Mouse (Mus musculus) CD4-positive helper T cell, adult 2 months (primary cell): ENCODE data around the gene Wdpcp.
"Not testable (repeated sequence)": the region's sequence is repeated elsewhere in the genome, so short reads cannot be mapped to it uniquely, and the experiment has no call there.

Experiments
- DNase-seq: peaks from one replicate; pipeline ENCODE4 v3.0.0-alpha.2; 2012; ENCODE audit warnings: low read depth, missing footprints, low spot score

Wdpcp gene

DNA sequence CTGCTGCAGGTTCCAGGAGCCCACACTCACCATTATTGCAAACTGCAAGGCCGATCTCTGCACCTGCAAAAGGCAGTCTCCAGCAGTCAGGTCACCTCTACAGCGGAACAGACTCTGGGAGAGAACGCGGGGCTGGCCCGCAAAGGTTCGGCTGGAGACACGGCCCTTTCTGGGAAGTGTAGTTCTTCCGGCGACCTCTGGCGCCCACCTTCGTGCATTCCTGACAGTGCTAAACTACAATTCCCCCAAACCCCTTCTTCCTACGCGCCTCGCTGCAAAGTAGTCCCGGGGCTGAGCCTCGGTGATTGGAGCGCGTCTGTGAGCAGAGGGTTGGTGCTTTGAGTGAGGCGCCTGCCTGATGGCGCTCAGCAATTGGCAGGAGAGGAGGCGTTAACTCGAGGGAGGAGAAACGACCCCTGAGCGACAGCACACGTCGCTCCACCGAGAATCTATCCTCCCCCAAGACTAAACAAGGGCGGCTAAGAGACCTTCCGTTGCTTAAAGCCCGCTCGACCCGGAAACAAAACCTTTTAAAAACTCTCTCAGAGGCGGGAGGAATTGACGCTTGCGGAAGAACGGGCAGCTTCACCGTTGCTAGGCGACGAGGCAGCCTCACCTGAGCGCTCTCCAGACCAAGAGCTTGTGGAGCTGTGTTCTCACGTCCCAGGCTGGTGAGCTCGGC is at the start of gene Wdpcp, which contains the start of gene Mdh1:
Wdpcp (plus strand) TSS at position 536 of the 682 bp plus-strand sequence.
Mdh1 (minus strand) TSS at position 668 of the 682 bp plus-strand sequence.
- DNase-seq, result peak; percentile 99

DNA sequence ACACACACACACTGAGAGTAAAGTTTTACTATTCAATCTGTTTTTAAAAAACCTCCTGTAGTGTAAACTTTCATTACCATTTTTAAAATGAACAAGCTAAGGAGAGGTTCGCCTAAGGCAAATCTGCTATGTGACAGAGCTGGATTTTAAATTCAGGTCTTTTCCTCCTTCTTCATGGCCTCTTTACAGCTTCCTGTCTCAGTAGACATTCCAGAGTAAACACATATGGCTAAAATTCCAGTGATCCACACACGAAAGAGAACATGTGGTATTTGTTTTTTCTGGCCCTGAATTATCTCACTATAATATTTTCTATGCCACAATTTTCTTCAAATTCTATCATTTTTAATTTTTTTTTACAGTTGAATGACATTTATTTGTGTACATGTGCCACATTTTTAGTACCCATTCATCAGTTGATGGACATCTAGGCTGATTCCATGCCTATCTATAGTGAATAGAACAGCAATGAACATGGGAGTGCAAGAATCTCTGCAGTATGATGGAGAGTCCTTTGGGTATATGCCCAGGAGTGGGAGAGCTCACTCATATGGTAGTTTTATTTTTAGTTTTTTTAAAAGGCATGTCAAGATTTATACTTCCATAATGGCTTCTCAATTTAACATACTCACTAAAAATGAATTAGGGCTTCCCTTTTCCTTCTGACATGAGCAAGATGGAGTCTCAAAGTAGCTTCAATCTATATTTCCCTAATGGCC is 43.2 kb upstream of the Wdpcp start:
- DNase-seq, result no peak

DNA sequence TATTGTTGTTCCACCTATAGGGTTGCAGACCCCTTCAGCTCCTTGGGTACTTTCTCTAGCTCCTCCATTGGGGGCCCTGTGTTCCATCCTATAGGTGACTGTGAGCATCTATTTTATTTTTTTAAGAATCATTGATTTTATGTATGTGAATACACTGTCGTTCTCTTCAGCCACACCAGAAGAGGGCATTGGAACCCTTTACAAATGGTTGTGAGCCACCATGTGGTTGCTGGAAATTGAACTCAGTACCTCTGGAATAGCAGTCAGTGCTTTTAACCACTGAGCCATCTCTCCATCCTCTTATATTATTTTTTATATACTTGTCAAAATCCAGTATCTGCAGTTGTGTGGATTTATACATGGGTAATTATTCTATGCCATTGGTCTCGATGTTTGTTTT is 41.2 kb upstream of the Wdpcp start:
- not testable (repeated sequence) for DNase-seq

DNA sequence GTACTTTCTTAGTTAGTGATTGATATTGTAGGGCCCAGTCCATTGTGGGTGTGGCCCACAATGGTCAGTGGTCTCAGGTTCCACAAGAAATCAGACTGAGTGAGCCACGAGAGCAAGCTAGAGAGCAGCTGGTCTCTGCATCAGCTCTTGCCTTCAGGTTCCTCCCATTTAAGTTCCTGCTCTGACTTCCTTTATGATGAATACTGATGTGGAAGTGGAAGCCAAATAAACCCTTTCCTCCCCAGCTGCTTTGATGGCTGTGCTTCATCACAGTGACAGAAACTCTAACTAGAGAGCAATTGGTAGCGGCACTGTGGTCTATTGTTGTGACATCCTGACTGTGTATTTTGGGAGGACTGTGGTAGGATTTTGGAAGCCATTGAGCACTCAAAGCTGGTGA is 32.0 kb upstream of the Wdpcp start:
- no peak for DNase-seq

DNA sequence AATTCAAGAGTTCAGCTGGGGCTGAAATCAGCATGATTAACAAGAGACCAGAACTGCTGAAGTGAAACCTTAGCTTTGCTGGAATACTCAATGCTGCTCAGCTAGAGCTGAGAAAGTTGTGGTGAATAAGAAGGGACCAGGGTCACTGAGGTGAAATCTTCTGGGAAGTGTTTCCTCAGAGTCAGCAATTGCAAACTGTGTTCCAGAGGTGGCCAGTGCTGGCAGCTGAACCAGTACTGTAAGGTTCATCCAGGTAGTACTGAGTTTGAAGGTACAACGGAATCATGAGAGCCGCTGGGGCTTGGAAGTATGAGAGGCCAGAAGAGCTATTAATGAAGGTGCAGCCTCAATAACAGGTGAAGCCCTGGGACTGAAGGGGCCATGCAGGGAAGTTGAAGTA is 31.4 kb upstream of the Wdpcp start:
- no peak for DNase-seq

DNA sequence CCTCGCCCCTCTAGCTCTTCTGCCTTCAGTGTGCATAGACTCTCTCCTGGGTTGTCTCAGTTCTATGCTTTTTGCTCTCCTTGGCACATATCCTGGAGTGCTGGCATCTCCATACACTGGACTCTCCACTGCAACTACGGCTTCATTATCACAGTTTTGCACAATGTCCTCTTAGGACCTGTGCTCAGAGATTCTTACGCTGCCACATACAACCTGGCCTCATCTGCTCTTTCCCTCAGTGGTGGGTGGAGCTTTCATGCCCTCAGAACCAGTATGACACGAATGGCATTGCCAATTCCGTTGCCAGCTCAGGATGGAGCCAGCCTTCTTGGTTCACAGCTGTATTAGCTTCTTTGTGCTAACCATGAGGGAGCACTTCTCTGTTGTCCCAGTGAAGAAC is 29.3 kb upstream of the Wdpcp start:
- DNase-seq, result no peak

DNA sequence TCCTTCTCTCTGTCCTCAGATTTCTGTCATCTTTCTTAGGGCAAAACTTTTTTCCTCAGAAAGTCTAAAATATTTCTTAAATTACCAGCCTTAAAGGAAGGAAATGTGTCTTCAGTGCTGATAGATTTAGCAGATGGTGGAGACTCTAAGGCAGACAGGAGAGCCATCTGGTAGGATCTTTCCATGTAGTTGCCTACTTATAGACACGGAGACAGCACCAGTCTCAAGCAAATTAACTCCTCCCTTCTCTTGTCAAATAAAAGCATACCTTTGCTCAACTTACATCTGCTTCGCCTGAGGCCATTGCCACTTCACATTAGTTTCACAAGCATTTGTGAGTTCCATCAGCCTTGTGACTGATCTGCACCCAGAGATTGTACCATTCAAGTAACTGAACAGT is 27.0 kb upstream of the Wdpcp start:
- no peak for DNase-seq

DNA sequence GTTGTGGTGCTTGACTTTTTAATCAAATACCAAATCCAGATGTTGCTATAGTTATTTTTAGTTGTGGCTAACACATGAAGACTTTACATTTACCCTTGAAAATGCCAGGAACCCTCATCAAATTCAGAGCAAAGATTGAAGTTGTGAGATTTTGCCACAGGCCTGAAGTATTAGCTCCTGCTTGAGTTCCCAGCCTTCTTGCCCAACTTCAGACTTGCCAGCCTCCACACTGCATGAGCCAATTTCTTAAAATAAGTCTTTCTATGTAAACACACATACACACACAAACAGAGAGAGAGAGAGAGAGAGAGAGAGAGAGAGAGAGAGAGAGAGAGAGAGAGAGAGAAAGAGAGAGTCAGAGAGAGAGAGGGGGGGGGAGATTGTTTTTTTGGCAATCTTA is 26.1 kb upstream of the Wdpcp start:
- no peak for DNase-seq

DNA sequence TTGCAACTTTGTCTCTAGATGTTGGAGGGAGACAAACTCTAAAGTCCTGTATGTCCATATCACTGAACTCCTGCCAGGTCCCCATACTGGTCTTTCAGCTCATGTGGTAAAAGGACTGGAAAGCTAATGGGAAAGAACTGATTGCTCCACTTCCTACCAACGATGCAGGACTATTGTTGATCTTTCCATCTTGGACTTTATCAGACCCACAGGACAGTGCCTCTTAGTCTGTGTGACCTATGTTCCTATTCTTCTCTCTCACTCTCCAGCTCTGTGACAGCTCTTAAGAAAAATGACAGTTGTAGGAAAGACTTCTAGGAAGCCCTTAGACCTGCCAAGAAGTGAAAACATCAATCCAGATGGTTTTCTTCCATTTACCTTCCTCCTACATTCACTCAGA is 25.4 kb upstream of the Wdpcp start:
- DNase-seq, result no peak

DNA sequence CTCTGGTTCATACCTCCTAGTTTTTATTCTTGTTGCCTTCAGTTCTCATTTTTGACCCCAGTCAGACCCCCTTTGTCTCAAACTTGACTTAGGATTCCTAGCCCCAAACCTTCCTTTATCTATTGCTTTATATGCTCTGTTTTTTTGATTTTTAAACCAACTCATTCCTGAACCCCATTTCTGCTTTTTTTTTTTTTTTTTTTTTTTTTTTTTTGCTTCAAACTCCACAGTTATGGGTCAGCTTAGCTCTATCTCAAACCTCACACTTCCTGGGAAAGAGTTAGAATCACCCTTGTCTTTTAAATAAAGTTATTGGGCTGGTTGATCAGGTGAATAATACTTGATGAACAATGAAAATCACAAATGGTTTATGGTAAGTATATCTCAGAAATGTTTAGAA is 24.5 kb upstream of the Wdpcp start:
- DNase-seq, result no peak

DNA sequence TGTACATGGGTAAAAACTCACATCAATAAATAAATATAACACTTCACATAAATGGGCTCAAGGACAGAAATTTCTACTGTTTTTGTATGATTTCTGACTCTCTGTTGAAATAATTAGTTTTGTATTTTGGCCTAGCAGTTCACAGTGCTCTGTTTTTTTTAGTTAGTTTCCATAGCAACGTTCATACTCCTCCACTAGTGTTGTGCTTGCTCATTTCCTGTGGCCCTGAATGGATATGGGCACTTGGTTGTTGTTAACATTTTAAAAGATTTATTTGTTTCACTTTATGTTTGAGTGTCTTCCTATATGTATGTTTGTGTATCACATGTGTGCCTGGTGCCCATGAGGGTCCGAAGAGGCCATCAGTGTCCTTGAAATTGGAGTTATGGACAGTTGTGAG is 23.0 kb upstream of the Wdpcp start:
- peak; percentile 45 for DNase-seq

DNA sequence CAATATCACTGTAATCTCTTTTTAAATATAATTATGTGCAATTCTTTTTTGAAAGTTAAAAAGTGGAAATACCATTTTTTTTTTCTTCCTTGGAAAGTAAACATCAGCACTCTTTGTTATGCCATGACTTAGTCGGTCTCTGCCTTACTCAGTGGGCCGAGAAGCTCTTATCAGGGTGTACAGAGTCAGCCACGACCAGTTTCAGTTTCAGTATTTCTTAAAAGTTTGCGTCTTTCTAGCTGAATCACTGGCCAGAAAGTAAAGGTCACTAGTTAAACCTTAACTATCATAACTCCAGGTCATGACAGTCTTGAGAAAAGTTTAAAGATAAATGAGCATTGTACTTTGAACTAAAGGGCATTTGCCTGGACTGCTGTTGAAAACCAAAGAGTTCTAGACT is 22.3 kb upstream of the Wdpcp start:
- DNase-seq, result peak; percentile 34

DNA sequence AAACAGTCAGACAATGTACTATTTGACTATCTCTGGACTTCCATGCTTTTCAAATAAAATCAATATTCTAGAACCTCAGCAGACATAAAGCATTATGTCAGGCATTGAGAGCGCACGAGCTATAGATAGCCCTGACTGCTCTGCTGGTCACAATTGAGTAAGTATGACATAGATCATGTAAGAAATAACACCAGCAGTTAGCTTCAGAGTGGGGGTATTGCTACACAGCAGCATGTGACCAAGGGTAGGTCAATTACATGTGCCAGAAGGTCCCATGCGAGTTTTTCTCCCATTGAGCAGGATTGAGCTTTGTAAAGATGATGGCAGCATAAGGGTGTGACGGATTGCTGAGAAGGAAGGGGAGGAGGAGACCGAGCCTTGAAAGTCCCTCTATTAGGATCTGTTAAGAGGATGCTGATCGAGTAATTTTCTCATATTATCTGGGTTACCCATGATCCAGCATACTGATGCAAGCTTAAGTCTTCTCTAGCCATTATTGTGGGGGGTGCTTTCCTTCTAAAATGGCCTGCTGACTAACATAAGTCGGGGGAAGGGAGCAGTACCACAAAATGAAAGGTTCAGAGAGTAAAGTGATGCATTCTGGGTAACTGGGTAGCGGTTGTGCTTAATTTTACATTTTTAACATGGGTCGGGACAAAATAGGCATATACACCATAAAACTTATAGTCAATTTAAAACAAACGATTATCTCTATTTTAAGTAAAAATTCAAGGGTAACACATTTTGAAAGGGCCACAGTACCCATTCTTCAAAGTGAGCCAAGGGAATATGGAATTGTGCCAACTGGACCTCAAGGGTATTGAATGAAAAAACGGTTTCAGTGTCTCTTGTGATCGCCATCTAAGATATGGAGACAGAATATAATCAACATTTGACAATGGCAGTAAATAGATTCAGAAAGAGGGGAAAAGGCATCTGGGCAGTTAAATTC is 21.5 kb upstream of the Wdpcp start:
- no peak for DNase-seq

DNA sequence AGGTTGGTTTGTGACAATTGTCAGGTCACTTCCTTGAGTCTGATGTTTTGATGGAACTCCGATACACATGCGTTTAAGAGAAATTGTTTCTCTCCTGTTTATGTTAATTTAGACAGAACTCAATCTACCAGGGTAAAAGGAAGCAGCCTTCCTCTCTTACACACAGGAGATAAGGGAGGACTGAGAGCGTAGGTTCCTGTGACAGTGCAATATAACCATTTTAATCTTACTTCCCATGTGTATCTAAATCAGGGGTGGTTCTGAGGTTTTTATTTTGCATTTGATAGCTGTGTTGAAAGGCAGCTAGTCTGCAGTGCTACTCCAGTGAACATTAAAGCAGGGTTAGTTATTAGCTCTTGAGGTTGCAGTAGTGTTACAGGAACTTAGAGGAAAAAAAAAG is 20.0 kb upstream of the Wdpcp start:
- DNase-seq, result no peak

DNA sequence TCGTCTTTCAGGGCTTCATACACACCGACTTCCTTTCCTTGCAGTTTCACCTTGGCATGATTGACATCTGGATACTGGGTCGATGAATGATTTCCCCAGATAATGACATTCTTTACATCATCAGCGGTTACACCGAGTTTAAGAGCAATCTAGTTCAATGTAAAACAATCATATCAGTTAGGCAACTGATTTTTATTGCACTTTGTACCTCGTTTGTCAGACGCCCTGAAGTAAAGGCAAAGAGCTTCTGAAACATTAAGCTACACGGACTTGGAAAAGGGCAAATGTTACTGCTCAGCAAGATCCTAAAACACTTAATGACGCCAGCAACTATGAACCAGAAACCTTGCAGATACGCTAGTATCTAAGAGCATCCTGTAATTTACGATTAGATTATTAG is 12.3 kb upstream of the Wdpcp start:
- DNase-seq, result no peak

DNA sequence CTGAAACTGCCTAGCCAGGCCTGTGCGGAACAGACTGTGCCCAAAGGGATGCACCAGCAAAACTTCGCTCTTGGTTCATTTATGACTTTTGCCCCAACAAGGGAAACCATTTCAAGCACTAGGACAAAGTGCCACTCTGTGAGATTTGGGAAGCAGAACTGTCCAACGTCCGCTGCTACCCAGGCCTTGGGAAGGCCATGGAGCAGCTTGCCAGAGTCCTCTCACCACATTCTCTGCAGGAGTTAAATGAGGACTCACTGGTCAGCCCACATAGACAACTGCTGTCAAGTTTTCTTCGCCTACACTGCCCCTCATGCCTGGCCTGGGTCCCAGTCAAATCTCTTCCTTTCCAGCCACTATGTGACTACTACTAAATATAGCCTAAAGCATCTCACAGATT is 10.7 kb upstream of the Wdpcp start:
- DNase-seq, result no peak

DNA sequence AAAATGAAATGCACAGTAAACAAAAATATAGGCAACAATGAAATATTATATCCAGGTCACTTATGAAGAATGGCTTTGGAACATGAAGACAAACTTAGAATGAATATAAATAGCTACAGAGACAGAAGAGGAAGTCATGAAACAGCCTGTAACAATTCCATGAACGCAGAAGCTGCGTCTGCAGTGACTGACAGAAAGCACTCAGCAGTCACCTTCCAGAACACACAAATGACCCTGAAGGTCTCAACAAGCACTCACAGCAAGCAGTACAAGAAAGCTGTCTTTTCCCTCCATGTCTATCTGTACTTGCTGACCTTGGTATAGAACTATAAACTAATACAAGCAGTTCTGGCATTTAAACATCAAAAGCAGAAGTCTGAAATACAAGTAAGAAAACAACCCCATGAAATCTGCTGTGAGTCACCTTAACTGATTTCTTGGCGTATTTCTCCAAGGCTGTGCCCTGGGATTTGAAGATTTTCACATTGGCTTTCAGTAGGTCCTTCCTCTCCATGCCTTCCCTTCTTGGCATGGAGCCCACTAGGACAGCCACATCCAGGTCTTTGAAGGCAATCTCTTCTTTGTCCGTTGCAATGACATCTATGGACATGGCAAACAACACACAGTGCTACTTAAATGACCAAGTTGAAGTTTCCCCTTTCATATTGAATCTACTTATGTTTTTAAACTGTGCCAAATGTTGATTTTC is 8.3 kb upstream of the Wdpcp start:
- no peak for DNase-seq

DNA sequence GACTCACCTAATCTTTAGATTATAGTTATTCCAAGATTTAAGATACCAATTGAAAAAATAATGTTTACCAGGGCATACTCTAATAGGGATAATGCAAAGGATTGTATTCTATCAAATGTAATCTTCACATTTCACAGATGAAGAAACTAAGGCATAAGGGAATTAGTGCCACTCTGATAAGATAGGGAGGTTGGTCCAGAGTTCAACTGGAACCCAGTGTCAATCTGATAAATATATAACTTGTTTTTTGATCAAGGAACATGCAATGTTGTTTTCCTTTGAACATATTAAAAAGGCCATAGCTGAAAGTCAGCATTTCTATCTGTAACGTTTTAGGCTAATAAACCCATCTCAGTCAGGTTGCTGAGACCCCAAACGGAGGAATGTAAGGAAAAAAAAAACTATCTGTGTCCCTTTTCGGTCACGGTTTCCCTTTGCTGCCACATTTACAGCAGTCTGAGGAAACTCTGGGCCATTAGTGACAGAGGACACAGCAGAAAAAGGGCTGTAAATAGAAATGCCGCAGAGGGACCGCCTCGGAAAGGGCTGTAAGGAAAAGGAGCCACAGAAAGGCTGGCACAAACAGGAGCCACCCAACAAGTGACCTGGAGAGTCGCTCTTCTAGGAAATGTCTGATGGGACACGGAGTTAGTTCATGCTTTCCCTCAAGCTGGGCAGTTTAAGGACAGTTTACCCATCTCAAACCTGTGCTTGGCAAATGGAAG is 7.2 kb upstream of the Wdpcp start:
- no peak for DNase-seq

DNA sequence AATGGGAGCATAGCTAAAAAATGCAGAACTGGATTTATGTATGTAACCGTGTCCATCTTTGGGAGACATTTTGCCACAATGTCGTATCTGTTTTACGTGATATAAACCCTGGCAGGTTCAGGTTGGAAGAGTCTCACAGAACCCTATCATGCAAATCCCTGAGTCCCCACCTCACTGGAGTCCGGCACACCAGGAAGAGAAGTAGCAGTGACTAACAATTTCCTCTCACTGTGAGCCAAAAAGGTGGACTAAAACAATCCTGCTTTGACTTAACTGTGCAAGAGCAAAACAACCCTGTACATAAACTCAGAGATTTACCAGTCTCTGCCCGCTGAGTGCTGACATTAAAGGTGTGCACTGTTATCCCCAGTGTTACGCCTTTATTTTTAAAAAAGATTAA is 5.1 kb upstream of the Wdpcp start:
- no peak for DNase-seq

DNA sequence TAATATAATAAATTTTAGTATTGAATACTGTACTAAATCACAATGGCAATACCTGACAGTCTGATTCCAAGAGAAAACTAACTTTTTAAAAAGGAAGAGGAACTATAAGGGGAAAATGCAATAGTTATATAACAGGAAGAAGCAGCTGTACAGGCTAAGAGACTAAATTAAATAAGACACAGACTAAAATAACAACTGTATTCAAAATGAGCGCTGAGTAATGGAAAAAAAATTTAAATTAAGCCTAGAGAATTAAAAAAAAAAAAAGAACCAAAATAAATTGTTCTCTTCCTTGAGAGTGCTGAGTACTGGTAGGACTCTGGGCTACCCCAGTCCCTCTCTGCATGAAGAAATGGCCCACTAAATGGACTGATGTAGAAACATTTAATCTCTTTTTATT is 4.3 kb upstream of the Wdpcp start:
- DNase-seq, result no peak

DNA sequence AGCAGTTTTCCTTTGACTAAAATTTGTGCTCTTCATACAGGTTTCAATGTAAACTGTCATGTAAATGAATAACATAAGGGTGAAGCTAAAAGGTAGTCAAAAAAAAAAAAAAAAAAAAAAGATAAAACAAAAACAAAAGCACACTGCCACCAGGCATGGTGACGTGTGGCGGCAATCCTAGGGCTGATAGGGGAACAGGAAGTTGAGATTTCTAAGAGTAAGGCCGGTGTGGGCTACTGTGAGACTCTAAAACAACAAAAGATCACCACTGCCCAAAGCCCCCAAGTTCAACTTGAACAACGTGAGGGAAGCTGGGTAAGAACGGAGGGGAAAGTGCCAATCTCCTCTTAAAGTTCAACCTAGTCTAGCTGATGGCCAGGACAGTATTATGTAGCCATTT is 3.0 kb upstream of the Wdpcp start:
- DNase-seq, result peak; percentile 66
